In genomic region chr2:30681642-30682041, GRCm38 (mm10) we compare ENCODE assay signal across 18 mouse cellular contexts.
DNase-seq lines count a peak whose midpoint lies in the region; ATAC-seq and TF ChIP-seq lines count a peak whose summit lies in the region.
"Had no signal": no experiment of that assay in that cellular context is flagged by ENCODE, and none has a peak within 500 bp of the region (broad histone marks: within the 10 kb centered on the region; RNA-seq: fewer than 3 reads in every experiment).

No protein-coding gene starts in this region.

- intact Hi-C loops in heart, postnatal 10 days (cut with DNase I) = no loop called here

- H3K4me3 ChIP-seq in heart, embryonic 12.5 days = no peak overlapping the region
- no peak overlapping the region for H3K4me3 ChIP-seq in midbrain, embryonic 10.5 days
- no peak overlapping the region for H3K4me3 ChIP-seq in midbrain, embryonic 14.5 days (replicated peaks; ENCODE audit: low read depth, low read length)
- no peak overlapping the region for H3K4me3 ChIP-seq in forebrain, embryonic 16.5 days (replicated peaks; ENCODE audit: low read length)
- H3K4me3 ChIP-seq in limb, embryonic 12.5 days (replicated peaks) = no peak overlapping the region
- H3K4me3 ChIP-seq in layer of hippocampus, adult 2 months = no peak overlapping the region
- H3K4me3 ChIP-seq: intestine, embryonic 15.5 days; liver, embryonic 12.5 days; myocyte had no signal

- H3K9ac ChIP-seq in heart, embryonic 12.5 days = no peak overlapping the region
- H3K9ac ChIP-seq in midbrain, embryonic 14.5 days (replicated peaks; ENCODE audit: low read length) = no peak overlapping the region
- H3K9ac ChIP-seq in forebrain, embryonic 16.5 days (replicated peaks; ENCODE audit: low read depth, low read length) = no peak overlapping the region
- no peak overlapping the region for H3K9ac ChIP-seq in limb, embryonic 12.5 days (replicated peaks)
- H3K9ac ChIP-seq: intestine, embryonic 15.5 days; liver, embryonic 12.5 days had no signal

- no peak overlapping the region for H3K27ac ChIP-seq in heart, embryonic 12.5 days (ENCODE audit: poor library complexity, severe bottlenecking)
- H3K27ac ChIP-seq in midbrain, embryonic 10.5 days (replicated peaks) = peak overlapping the region; percentile 89
- no peak overlapping the region for H3K27ac ChIP-seq in midbrain, embryonic 14.5 days (replicated peaks; ENCODE audit: low read depth, low read length)
- peak overlapping the region; percentile 61 for H3K27ac ChIP-seq in forebrain, embryonic 16.5 days (ENCODE audit: low read length)
- peak overlapping the region; percentile 17; the same call in 1 of the 2 replicates for H3K27ac ChIP-seq in limb, embryonic 12.5 days
- no peak overlapping the region for H3K27ac ChIP-seq in layer of hippocampus, adult 2 months
- H3K27ac ChIP-seq: intestine, embryonic 15.5 days; liver, embryonic 12.5 days; stomach, postnatal 0 days had no signal

- peak; percentile 40 to 53 for DNase-seq in heart, postnatal 10 days
- no peak for DNase-seq in midbrain, embryonic 10.5 days (ENCODE audit: low spot score)
- DNase-seq in midbrain, embryonic 14.5 days = no peak
- DNase-seq in thymus, adult 18-20 months = no peak
- DNase-seq in layer of hippocampus, adult 2 months (ENCODE audit: low spot score in 2 of 2) = no peak
- DNase-seq: adrenal gland, adult 2 months; cerebellum, adult 11-12 months; gastrocnemius, postnatal 10 days; kidney, postnatal 10 days; thymus, postnatal 25 days had no signal

- no peak for TF ChIP-seq CTCF in layer of hippocampus, adult 2 months (conservative IDR thresholded peaks at IDR 0.05)

- peaks cover 57% of the 10 kb centered on the region for H3K4me1 ChIP-seq in heart, embryonic 12.5 days (replicated peaks)
- H3K4me1 ChIP-seq in midbrain, embryonic 10.5 days = peaks cover 66% of the 10 kb centered on the region
- peaks cover 37% of the 10 kb centered on the region for H3K4me1 ChIP-seq in midbrain, embryonic 14.5 days (ENCODE audit: control insufficient read depth, insufficient read depth, low read length)
- H3K4me1 ChIP-seq in forebrain, embryonic 16.5 days (replicated peaks; ENCODE audit: control insufficient read depth, insufficient read depth, low read length) = peaks cover 35% of the 10 kb centered on the region
- peaks cover 43% of the 10 kb centered on the region for H3K4me1 ChIP-seq in limb, embryonic 12.5 days (replicated peaks)

- H3K27me3 ChIP-seq in heart, embryonic 12.5 days (replicated peaks) = no peaks in the 10 kb centered on the region
- peaks cover 32% of the 10 kb centered on the region for H3K27me3 ChIP-seq in midbrain, embryonic 10.5 days (ENCODE audit: low read depth, poor library complexity, severe bottlenecking)
- H3K27me3 ChIP-seq in midbrain, embryonic 14.5 days (ENCODE audit: control insufficient read depth, insufficient read depth, low read length) = no peaks in the 10 kb centered on the region
- no peaks in the 10 kb centered on the region for H3K27me3 ChIP-seq in forebrain, embryonic 16.5 days (replicated peaks; ENCODE audit: control insufficient read depth, insufficient read depth, low read length)
- H3K27me3 ChIP-seq in limb, embryonic 12.5 days = peaks cover 2% of the 10 kb centered on the region; the same call in 1 of the 2 replicates
- H3K27me3 ChIP-seq: intestine, embryonic 15.5 days had no signal

- H3K9me3 ChIP-seq in heart, embryonic 12.5 days (replicated peaks) = peaks cover 8% of the 10 kb centered on the region
- peaks cover 11% of the 10 kb centered on the region for H3K9me3 ChIP-seq in midbrain, embryonic 10.5 days (replicated peaks)
- peaks cover 7% of the 10 kb centered on the region for H3K9me3 ChIP-seq in midbrain, embryonic 14.5 days (ENCODE audit: control insufficient read depth, low read length)
- no peaks in the 10 kb centered on the region for H3K9me3 ChIP-seq in forebrain, embryonic 16.5 days (ENCODE audit: control insufficient read depth, low read length)
- peaks cover 17% of the 10 kb centered on the region; the same call in 1 of the 2 replicates for H3K9me3 ChIP-seq in limb, embryonic 12.5 days
- H3K9me3 ChIP-seq: intestine, embryonic 15.5 days had no signal

- H3K36me3 ChIP-seq in heart, embryonic 12.5 days = no peaks in the 10 kb centered on the region
- 0 out of 2 replicates have a peak, but pooled peaks cover 7% of the 10 kb centered on the region for H3K36me3 ChIP-seq in midbrain, embryonic 10.5 days
- no peaks in the 10 kb centered on the region for H3K36me3 ChIP-seq in midbrain, embryonic 14.5 days (ENCODE audit: control insufficient read depth, insufficient read depth, low read length)
- no peaks in the 10 kb centered on the region for H3K36me3 ChIP-seq in forebrain, embryonic 16.5 days (ENCODE audit: control insufficient read depth, insufficient read depth)
- H3K36me3 ChIP-seq in limb, embryonic 12.5 days = no peaks in the 10 kb centered on the region
- H3K36me3 ChIP-seq: G1E; intestine, embryonic 15.5 days; liver, embryonic 12.5 days had no signal

- WGBS in heart, embryonic 12.5 days = 68% methylated on average over 2 of the region's 2 CpGs
- 56% methylated on average over 2 of the region's 2 CpGs for WGBS in midbrain, embryonic 10.5 days
- WGBS in midbrain, embryonic 14.5 days = 44% methylated on average over 2 of the region's 2 CpGs
- 57% methylated on average over 2 of the region's 2 CpGs for WGBS in forebrain, embryonic 16.5 days
- 71% methylated on average over 2 of the region's 2 CpGs for WGBS in limb, embryonic 12.5 days

- ATAC-seq in heart, embryonic 12.5 days (ENCODE audit: insufficient number of reproducible peaks, low FRiP score) = no peak
- ATAC-seq in midbrain, embryonic 14.5 days (ENCODE audit: low FRiP score, low TSS enrichment) = no peak
- no peak for ATAC-seq in forebrain, embryonic 16.5 days
- no peak for ATAC-seq in limb, embryonic 12.5 days (ENCODE audit: insufficient number of reproducible peaks, insufficient read depth, low FRiP score, low TSS enrichment, low read depth)
- ATAC-seq: intestine, embryonic 15.5 days; liver, embryonic 12.5 days had no signal

- H3K4me2 ChIP-seq in heart, embryonic 12.5 days = no peak overlapping the region
- H3K4me2 ChIP-seq in midbrain, embryonic 14.5 days (ENCODE audit: low read length) = no peak overlapping the region
- no peak overlapping the region for H3K4me2 ChIP-seq in forebrain, embryonic 16.5 days (ENCODE audit: low read length)
- no peak overlapping the region for H3K4me2 ChIP-seq in limb, embryonic 12.5 days
- H3K4me2 ChIP-seq: intestine, embryonic 15.5 days; liver, embryonic 12.5 days had no signal

Comparison
In these comparisons a context has a peak if more than half of its experiments do, and no peak if none do; other contexts are left out.
1. H3K27ac ChIP-seq: peak in midbrain, embryonic 10.5 days (single experiment), forebrain, embryonic 16.5 days (single experiment) and limb, embryonic 12.5 days (single experiment); none in heart, embryonic 12.5 days (single experiment), midbrain, embryonic 14.5 days (single experiment) and layer of hippocampus, adult 2 months (single experiment).
2. DNase-seq: peak in heart, postnatal 10 days (2 of 2); none in midbrain, embryonic 10.5 days (single experiment), midbrain, embryonic 14.5 days (single experiment), thymus, adult 18-20 months (0 of 2) and layer of hippocampus, adult 2 months (0 of 2).